Mouse (Mus musculus) bone marrow macrophage, adult 2 months (primary cell): ENCODE results near the gene Isx. TPM values are rescaled to one million over a fixed set of nuclear protein-coding genes. Genes with fewer than 3 reads are reported as not detected.

ENCODE experiments used
- H3K27ac ChIP-seq: 2 replicates; pipeline ENCODE4 v1.5.1; 2012; ENCODE audit warnings: low read depth, low read length; ENCODE audit not compliant: insufficient read depth
- H3K4me1 ChIP-seq: 2 replicates; pipeline ENCODE4 v1.6.1; 2012; ENCODE audit warnings: low read length; ENCODE audit not compliant: control insufficient read depth, insufficient read depth
- H3K4me3 ChIP-seq: 2 replicates; pipeline ENCODE4 v1.5.1; 2012; ENCODE audit warnings: mild to moderate bottlenecking, low read length, moderate library complexity; ENCODE audit not compliant: insufficient read depth
- CTCF ChIP-seq: IDR thresholded peaks from 2 replicates; pipeline ENCODE4 v1.5.1; 2012; ENCODE audit warnings: low read depth, mild to moderate bottlenecking, low read length, moderate library complexity
- POLR2A ChIP-seq: IDR thresholded peaks from 2 replicates; pipeline ENCODE4 v1.6.1; 2012; ENCODE audit warnings: mild to moderate bottlenecking, low read depth, low read length, borderline replicate concordance
- polyA plus RNA-seq: library from polyadenylated mRNA; stranded (reverse); fragments of >200 nt; gene quantifications from 2 replicates; pipeline ENCODE4 v1.2.4, GENCODE M21; 2012; ENCODE audit not compliant: missing spikeins, insufficient read depth, insufficient read length

The Isx gene
- polyA plus RNA-seq, 1 experiment: not detected

GRCm38 (mm10) chr8:74855341-74855740 lies 17.6 kb upstream of the Isx start:
- no peak for TF ChIP-seq POLR2A
- TF ChIP-seq CTCF: no peak
- Histone ChIP-seq H3K4me3 (no peak overlapping the region), H3K27ac (no peak overlapping the region), H3K4me1 (no peaks in the 10 kb centered on the region)

- Histone ChIP-seq H3K4me1 (no peaks in the 10 kb centered on the region), H3K4me3 (no peak overlapping the region), H3K27ac (no peak overlapping the region)
- TF ChIP-seq POLR2A (no peak), CTCF (no peak)
These were observed 13.7 kb upstream of the Isx start for GRCm38 (mm10) chr8:74859241-74859640.

GRCm38 (mm10) chr8:74860449-74860848 lies 12.5 kb upstream of the Isx start:
- no peak overlapping the region for H3K4me3 ChIP-seq
- H3K4me1 ChIP-seq: no peaks in the 10 kb centered on the region
- H3K27ac ChIP-seq: no peak overlapping the region
- TF ChIP-seq CTCF (no peak), POLR2A (no peak)

- no peak for TF ChIP-seq POLR2A
- TF ChIP-seq CTCF: no peak
These were observed 10.4 kb upstream of the Isx start for GRCm38 (mm10) chr8:74862598-74862997.

GRCm38 (mm10) chr8:74870346-74870949 lies 2.5 kb upstream of the Isx start:
- Histone ChIP-seq H3K4me3 (no peak overlapping the region), H3K27ac (no peak overlapping the region), H3K4me1 (no peaks in the 10 kb centered on the region)
- TF ChIP-seq CTCF (no peak), POLR2A (no peak)

More at GRCm38 (mm10) chr8:74862598-74862997, 10.4 kb upstream of the Isx start:
- Histone ChIP-seq H3K27ac (no peak overlapping the region), H3K4me3 (no peak overlapping the region), H3K4me1 (no peaks in the 10 kb centered on the region)

GRCm38 (mm10) chr8:74871686-74872085 lies 1.3 kb upstream of the Isx start:
- H3K27ac ChIP-seq: no peak overlapping the region
- H3K4me1 ChIP-seq: no peaks in the 10 kb centered on the region
- no peak overlapping the region for H3K4me3 ChIP-seq
- TF ChIP-seq POLR2A (no peak), CTCF (no peak)

- no peak for TF ChIP-seq POLR2A
- TF ChIP-seq CTCF: no peak
- Histone ChIP-seq H3K4me3 (no peak overlapping the region), H3K4me1 (no peaks in the 10 kb centered on the region), H3K27ac (no peak overlapping the region)
These were observed 686 bp upstream of the Isx start for GRCm38 (mm10) chr8:74872151-74872823.

GRCm38 (mm10) chr8:74874565-74874964 lies 1.6 kb downstream of the Isx start:
- no peak overlapping the region for H3K4me3 ChIP-seq

GRCm38 (mm10) chr8:74878637-74879036 lies 5.7 kb downstream of the Isx start:
- TF ChIP-seq CTCF (no peak), POLR2A (no peak)
- no peaks in the 10 kb centered on the region for H3K4me1 ChIP-seq
- no peak overlapping the region for H3K27ac ChIP-seq
- H3K4me3 ChIP-seq: no peak overlapping the region

More at GRCm38 (mm10) chr8:74874565-74874964, 1.6 kb downstream of the Isx start:
- Histone ChIP-seq H3K4me1 (no peaks in the 10 kb centered on the region), H3K27ac (no peak overlapping the region)
- TF ChIP-seq CTCF: no peak
- no peak for TF ChIP-seq POLR2A

- Histone ChIP-seq H3K4me1 (no peaks in the 10 kb centered on the region), H3K27ac (no peak overlapping the region), H3K4me3 (no peak overlapping the region)
- no peak for TF ChIP-seq CTCF
- TF ChIP-seq POLR2A: no peak
These were observed 15.8 kb downstream of the Isx start for GRCm38 (mm10) chr8:74888763-74889162.

GRCm38 (mm10) chr8:74891030-74891429 lies 18.1 kb downstream of the Isx start:
- H3K27ac ChIP-seq: no peak overlapping the region
- H3K4me1 ChIP-seq: no peaks in the 10 kb centered on the region
- TF ChIP-seq CTCF: no peak
- H3K4me3 ChIP-seq: no peak overlapping the region
